Mouse (Mus musculus): ENCODE measurements at regions not wholly inside any gene's neighbourhood (a gene's known extent, or its start where the extent isn't known, plus 50 kb on each side); places are given as distances from the start of the nearest gene placed in this dataset.

DNA sequence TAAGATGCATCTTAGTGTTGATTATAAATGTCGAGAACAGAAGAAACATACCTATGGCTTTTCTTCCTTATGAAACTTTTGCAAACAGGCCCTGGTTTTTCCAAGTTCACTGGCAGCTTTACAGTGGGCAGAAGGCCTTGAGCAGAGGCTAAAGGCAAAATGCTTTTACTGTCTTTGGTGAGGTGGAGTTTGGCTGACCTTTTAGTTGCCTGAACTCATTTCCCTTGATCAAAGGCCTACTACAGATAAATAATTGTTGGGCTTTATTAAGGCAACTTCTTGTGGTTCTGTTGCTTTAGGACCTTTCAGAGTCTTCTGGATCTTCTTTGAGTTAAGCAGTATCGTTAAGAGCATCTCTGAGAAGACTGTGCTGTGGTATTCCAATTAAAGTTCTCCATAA, 94.6 kb upstream of the Arhgap20 start:
- no peak overlapping the region for H3K4me2 ChIP-seq (replicated peaks; ENCODE audit: low read depth, low read length, severe bottlenecking)
- no peak overlapping the region for H3K9ac ChIP-seq (ENCODE audit: low read depth, low read length, severe bottlenecking)
- no peaks in the 10 kb centered on the region for H3K4me1 ChIP-seq (ENCODE audit: control insufficient read depth, insufficient read depth, low read length)
- no peaks in the 10 kb centered on the region for H3K9me3 ChIP-seq (ENCODE audit: control insufficient read depth, low read length)
- ATAC-seq (ENCODE audit: low FRiP score, low read depth) (no peak), DNase-seq (ENCODE audit: low spot score) (no peak)
- TF ChIP-seq POLR2A (IDR thresholded peaks at IDR 0.05; ENCODE audit: borderline replicate concordance, extremely low read depth, insufficient read depth, insufficient read length) = no peak
- H3K4me3 ChIP-seq (replicated peaks; ENCODE audit: low read length) = no peak overlapping the region
- H3K27me3 ChIP-seq (ENCODE audit: control insufficient read depth, insufficient read depth, low read length) = no peaks in the 10 kb centered on the region
- no peaks in the 10 kb centered on the region for H3K36me3 ChIP-seq (ENCODE audit: control insufficient read depth, insufficient read depth, low read length)
- no peak overlapping the region for H3K27ac ChIP-seq (replicated peaks; ENCODE audit: low read depth, low read length)
- WGBS = 72% methylated on average over 2 of the region's 2 CpGs

DNA sequence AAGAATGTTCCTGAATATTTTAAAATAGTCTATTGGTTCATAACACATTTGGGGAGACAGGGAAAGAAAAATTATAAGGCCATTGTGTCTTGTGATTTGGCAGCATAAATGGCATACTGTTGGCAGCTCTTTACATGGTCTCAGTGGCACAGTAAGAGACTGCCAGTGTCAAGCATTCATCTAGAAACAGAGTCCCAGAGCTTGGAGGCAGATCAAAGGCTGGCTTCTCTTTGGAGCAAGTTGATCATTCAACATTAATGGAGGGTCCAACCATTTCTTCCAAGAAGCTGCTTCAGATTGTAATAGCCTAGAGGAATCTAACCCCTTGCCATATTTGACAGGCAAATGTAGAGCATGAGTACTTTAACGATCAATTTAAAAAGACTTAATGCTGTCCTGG, 78.6 kb upstream of the Arhgap20 start:
- H3K4me1 ChIP-seq (ENCODE audit: control insufficient read depth, insufficient read depth, low read length) = no peaks in the 10 kb centered on the region
- TF ChIP-seq POLR2A (IDR thresholded peaks at IDR 0.05; ENCODE audit: borderline replicate concordance, extremely low read depth, insufficient read depth, insufficient read length) = no peak
- H3K27ac ChIP-seq (replicated peaks; ENCODE audit: low read depth, low read length) = no peak overlapping the region
- no peak overlapping the region for H3K9ac ChIP-seq (ENCODE audit: low read depth, low read length, severe bottlenecking)
- WGBS = 87% methylated on average over 1 of the region's 1 CpGs
- DNase-seq (ENCODE audit: low spot score) (no peak), ATAC-seq (ENCODE audit: low FRiP score, low read depth) (no peak)
- H3K4me3 ChIP-seq (replicated peaks; ENCODE audit: low read length) = no peak overlapping the region
- no peaks in the 10 kb centered on the region for H3K36me3 ChIP-seq (ENCODE audit: control insufficient read depth, insufficient read depth, low read length)
- H3K4me2 ChIP-seq (replicated peaks; ENCODE audit: low read depth, low read length, severe bottlenecking) = no peak overlapping the region
- no peaks in the 10 kb centered on the region for H3K9me3 ChIP-seq (ENCODE audit: control insufficient read depth, low read length)
- H3K27me3 ChIP-seq (ENCODE audit: control insufficient read depth, insufficient read depth, low read length) = no peaks in the 10 kb centered on the region

DNA sequence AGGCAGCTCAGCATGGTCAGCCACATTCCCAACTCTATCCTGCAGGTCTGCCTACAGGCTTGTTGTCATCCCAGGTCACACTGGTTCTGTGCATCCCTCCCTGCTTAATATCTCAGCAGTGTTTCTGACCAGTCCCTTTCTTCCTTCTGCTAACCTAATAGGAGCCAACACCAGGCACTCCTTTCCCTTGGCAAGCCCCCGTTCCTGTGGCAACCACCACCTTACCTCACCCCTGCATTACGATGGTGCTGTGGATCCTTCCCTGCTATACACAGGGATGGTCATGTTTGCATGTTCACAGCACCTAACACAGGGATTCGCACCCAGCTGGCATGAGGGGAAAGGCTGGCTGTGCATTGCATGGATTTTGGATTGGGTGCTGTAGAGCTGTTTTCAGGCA, 50.8 kb upstream of the Arhgap20 start:
- H3K27ac ChIP-seq (replicated peaks; ENCODE audit: low read depth, low read length) = no peak overlapping the region
- H3K4me2 ChIP-seq (replicated peaks; ENCODE audit: low read depth, low read length, severe bottlenecking) = no peak overlapping the region
- H3K9ac ChIP-seq (ENCODE audit: low read depth, low read length, severe bottlenecking) = no peak overlapping the region
- TF ChIP-seq POLR2A (IDR thresholded peaks at IDR 0.05; ENCODE audit: borderline replicate concordance, extremely low read depth, insufficient read depth, insufficient read length) = no peak
- H3K9me3 ChIP-seq (ENCODE audit: control insufficient read depth, low read length) = no peaks in the 10 kb centered on the region
- ATAC-seq (ENCODE audit: low FRiP score, low read depth) (no peak), DNase-seq (ENCODE audit: low spot score) (no peak)
- no peaks in the 10 kb centered on the region for H3K36me3 ChIP-seq (ENCODE audit: control insufficient read depth, insufficient read depth, low read length)
- no peaks in the 10 kb centered on the region for H3K27me3 ChIP-seq (ENCODE audit: control insufficient read depth, insufficient read depth, low read length)
- H3K4me1 ChIP-seq (ENCODE audit: control insufficient read depth, insufficient read depth, low read length) = no peaks in the 10 kb centered on the region
- no peak overlapping the region for H3K4me3 ChIP-seq (replicated peaks; ENCODE audit: low read length)
- 92% methylated on average over 3 of the region's 3 CpGs for WGBS

All from limb, embryonic 14.5 days (tissue).